Mouse (Mus musculus): ENCODE results near the gene Slc35f6.
"Not testable (repeated sequence)": the region's sequence is repeated elsewhere in the genome, so short reads cannot be mapped to it uniquely, and the experiment has no call there.

Slc35f6 gene

DNA sequence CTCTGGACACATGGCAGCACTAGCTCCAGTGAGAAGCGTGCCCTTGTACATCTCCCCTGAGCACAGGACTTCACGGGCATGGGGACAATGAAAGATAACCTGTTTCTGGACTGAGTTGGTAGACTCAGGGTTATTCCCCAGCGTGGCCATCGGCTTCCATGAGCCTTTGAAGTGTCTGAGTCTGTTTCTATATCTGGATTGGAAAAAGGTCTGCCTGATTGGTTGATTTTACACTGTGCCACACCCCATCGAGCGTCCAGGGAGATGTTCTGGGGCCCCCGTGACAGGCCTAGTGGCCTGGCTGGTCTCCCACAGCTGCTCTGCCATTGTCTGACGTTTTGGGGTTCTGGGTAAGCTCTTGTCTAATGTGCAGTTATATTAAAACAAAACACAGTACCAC is 7.3 kb downstream of the Slc35f6 start:
- in situ Hi-C loops (cut with MboI; ENCODE audit: low sequenced_read_pairs): no loop called here

DNA sequence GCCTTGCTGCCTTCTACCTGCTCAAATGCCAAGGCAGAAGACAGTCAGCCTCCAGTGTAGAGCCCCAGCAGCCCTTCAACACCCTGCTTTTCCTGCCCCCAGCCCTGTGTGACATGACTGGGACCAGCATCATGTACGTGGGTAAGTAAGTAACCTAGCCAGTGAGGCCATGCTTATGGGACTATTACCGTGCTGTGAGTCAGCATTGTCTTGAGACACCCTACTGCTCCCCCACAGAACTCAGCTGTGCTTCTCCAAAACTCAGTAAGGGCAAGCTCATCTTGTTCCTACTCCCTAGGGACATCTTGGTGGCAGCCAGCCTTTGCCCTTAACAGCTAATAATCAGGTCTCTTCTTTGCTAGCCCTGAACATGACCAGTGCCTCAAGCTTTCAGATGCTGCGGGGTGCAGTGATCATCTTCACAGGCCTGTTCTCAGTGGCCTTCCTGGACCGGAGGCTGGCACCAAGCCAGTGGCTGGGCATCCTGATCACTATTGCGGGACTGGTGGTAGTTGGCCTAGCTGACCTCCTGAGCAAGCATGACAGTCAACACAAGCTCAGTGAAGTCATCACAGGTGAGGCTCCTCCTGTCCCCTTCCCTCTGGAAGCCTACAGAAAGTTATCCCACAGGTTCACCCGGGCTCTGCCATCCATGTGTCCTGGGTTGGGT is 7.9 kb downstream of the Slc35f6 start:
- in situ Hi-C loops (cut with MboI; ENCODE audit: low sequenced_read_pairs): no loop called here

- in situ Hi-C loops (cut with MboI; ENCODE audit: low sequenced_read_pairs): no loop called here
Measured at GRCm38 (mm10) chr5:30659042-30659441, 11.3 kb downstream of the Slc35f6 start.

DNA sequence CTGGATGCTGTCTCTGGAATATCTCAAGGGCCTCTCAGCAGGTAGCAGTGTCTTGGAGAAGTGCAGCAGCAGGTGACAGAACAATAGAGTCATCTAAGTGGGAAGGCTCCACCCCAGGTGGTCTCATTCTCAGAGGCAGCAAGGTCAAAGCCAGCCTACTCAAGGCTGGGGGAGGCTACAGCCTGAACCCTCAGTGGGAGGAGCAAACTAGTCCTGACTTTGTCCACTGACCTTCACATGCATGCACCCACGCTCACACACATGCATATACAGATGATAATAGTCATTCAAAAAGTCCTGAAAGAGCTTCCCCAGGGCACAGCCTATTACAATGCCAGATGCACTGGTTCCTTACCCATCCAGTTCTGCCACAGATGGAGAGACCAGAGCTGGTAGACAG is 12.5 kb downstream of the Slc35f6 start:
- in situ Hi-C loops (cut with MboI; ENCODE audit: low sequenced_read_pairs): no loop called here

DNA sequence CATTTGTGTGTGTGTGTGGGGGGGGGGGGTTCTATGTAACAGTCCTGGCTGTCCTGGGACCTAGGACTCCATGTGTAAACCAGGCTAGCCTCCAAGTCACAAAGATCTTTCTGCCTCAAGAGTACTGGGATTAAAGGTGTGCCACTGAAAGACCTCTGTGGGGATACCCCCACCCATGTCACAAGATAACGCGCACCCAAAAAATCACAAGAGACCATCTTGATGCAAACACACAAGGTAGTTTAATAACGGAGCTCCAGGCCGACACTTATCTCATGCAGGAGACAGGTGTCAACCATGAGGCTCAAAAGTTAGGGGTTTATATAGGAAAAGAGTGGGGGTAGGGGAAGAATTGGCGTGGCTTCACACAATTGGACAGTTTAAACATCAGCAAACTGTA is 13.1 kb downstream of the Slc35f6 start:
- in situ Hi-C loops (cut with MboI; ENCODE audit: low sequenced_read_pairs): no loop called here

- in situ Hi-C loops (cut with MboI; ENCODE audit: low sequenced_read_pairs): no loop called here
Measured at GRCm38 (mm10) chr5:30665360-30665759, 17.6 kb downstream of the Slc35f6 start.

GRCm38 (mm10) chr5:30665968-30666367 is 18.2 kb downstream of the Slc35f6 start:
- in situ Hi-C loops (cut with MboI; ENCODE audit: low sequenced_read_pairs): no loop called here

GRCm38 (mm10) chr5:30666391-30667195 is 18.9 kb downstream of the Slc35f6 start, which contains the start of gene Cenpa:
Cenpa (plus strand) TSS chr5:30666777.
- in situ Hi-C loops (cut with MboI; ENCODE audit: low sequenced_read_pairs): no loop called here

DNA sequence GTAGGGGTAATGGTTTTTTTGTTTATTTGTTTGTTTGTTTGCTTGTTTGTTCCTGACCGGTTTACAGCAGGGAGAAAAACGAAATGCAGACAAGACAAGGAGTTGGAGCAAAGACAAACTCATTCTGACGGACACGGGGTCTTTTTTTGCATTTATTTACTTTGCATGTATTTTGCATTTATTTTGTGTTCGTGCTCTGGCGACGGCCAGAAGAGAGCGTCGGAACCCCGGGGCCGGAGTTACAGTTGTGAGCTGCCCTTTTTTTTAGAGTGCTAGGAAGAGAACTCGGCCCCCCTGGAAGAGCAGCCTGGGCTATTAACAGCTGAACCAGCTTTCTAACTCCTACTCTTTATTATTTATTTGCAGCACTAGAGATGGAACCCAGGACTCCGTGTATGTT is 19.5 kb downstream of the Slc35f6 start:
- in situ Hi-C loops (cut with MboI; ENCODE audit: low sequenced_read_pairs): no loop called here

GRCm38 (mm10) chr5:30667686-30668085 is 20.0 kb downstream of the Slc35f6 start:
- in situ Hi-C loops (cut with MboI; ENCODE audit: low sequenced_read_pairs): no loop called here

GRCm38 (mm10) chr5:30668637-30669495 is 21.1 kb downstream of the Slc35f6 start:
- in situ Hi-C loops (cut with MboI; ENCODE audit: low sequenced_read_pairs): no loop called here

GRCm38 (mm10) chr5:30669496-30669830 is 21.7 kb downstream of the Slc35f6 start:
- in situ Hi-C loops (cut with MboI; ENCODE audit: low sequenced_read_pairs): no loop called here

GRCm38 (mm10) chr5:30670091-30670490 is 22.4 kb downstream of the Slc35f6 start:
- in situ Hi-C loops (cut with MboI; ENCODE audit: low sequenced_read_pairs): no loop called here

DNA sequence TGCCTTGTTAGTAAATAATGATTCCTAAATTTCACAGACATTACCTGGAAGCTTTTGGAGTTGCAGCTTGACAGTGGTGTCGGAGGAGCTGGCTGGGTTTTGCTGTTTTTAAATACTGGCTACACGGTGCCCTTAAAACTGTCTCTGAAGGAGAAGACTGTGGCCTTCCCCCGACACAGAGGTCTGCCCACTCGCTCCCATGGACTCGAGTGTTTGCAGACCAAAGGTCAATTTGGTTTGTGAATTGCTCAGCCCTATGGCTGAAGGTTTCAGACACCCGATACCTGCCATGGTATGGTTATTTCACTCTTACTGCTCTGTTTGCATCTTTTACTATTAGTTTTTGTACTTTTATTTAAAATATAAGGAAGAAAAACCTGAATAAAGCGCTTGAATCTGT is 26.3 kb downstream of the Slc35f6 start:
- in situ Hi-C loops (cut with MboI; ENCODE audit: low sequenced_read_pairs): no loop called here

DNA sequence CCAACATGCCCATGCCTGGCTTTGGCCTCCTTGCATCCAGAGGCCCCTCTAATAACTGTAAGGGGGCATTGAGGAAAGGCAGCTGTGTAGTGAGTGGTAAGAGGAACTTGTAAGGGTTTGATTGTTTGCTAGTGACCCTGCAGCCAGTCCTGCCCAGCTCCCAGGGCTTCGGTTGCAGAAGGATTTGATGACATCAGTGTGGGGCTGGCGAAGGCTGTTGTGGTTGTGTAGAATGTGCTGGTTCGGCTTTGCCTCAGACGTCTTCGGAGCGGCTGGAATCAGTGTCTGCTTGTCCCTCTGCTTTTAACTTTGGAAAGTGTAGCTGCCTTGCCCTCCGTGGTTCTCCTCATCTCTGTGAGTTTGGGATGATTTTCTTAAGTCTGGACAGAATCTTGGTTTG is 29.1 kb downstream of the Slc35f6 start:
- in situ Hi-C loops (cut with MboI; ENCODE audit: low sequenced_read_pairs): no loop called here

DNA sequence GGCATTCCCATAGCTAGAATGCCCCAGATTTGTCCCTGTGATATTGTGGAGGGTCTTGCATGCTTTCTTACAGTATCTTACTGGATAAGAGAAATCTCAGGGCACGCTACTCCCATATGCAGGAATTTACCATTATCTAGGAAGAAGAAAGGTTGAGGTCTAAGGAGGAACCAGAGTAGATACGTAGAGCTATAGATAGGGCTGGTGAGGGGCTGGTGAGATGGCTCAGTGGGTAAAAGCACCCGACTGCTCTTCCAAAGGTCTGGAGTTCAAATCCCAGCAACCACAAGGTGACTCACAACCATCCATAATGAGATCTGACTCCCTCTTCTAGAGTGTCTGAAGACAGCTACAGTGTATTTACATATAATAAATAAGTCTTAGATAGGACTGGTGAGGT is 30.3 kb downstream of the Slc35f6 start:
- in situ Hi-C loops (cut with MboI; ENCODE audit: low sequenced_read_pairs): not testable (repeated sequence)

GRCm38 (mm10) chr5:30678722-30679296 is 31.1 kb downstream of the Slc35f6 start:
- in situ Hi-C loops (cut with MboI; ENCODE audit: low sequenced_read_pairs): no loop called here

- in situ Hi-C loops (cut with MboI; ENCODE audit: low sequenced_read_pairs): no loop called here
Measured at GRCm38 (mm10) chr5:30679593-30679992, 31.9 kb downstream of the Slc35f6 start.

DNA sequence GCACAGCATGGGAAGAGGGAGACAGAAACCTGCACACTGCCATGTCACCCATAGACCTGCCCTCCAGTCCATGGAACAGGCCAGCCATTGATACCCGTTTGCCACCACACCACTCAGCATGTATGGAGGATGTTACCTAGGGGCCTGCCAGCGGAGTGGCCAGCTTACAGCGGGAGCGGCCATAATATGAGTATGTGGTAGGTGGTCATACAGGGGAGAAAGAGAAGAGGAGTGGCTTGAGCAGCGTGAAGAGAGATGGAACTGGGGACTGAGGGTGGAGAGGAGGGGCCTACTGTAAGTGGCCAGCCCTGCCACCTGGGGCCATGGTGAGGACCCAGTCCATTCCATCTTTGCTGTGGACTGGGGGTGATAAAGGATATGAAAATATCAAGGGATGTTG is 34.2 kb downstream of the Slc35f6 start:
- in situ Hi-C loops (cut with MboI; ENCODE audit: low sequenced_read_pairs): no loop called here

DNA sequence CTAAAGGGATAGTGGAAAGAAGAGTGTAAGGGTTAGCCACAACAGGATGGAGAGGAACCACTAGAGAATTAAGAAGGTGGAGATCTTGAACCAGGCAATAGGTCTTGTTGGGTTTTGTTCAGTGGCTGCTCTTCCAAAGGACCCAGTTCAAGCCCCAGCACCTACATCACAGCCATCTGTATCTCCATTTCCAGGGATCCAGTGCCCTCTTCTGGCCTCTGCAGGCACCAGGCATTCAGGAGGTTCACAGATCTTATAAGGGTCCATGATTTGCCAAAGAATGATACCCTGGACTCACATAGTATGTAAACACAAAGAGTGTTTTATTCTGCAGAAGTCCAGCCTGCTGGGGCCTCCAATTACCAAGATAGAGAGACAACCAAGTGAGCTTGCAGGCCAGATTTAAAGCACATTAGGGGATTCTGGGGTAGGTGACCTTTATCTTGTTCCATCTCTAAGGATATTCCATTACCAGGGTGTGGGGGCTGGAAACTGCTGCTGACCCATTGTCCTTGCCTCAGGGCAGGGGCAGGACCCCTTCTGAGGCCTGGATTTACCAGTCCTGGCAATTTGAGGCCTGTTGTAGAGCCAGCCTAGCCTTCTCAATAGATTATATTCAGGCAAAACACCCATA is 35.4 kb downstream of the Slc35f6 start:
- in situ Hi-C loops (cut with MboI; ENCODE audit: low sequenced_read_pairs): no loop called here

DNA sequence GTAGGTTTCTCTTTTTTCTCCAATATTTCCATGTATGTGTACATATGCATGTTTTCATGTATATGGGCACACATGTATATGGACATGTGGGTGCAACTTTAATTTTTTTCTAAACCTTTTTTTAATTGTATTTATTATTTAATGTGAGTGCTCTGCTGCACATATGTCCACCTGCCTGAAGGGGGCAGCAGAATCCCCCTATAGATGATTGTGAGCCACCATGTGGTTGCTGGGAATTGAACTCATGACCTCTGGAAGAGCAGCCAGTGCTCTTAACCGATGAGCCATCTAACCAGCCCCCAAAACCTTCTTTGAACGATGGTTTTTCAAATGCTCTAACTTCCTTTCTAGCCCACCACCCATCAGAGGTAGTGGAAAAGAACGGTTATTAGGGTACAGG is 36.3 kb downstream of the Slc35f6 start:
- in situ Hi-C loops (cut with MboI; ENCODE audit: low sequenced_read_pairs): no loop called here
